Mouse (Mus musculus) left cerebral cortex, postnatal 25 days (tissue): ENCODE results near the gene Rhobtb3. TPM values are rescaled to one million over a fixed set of nuclear protein-coding genes. Genes with fewer than 3 reads are reported as not detected.
"Not testable (repeated sequence)": the region's sequence is repeated elsewhere in the genome, so short reads cannot be mapped to it uniquely, and the experiment has no call there.

Experiments used
- DNase-seq, 2 experiments: peaks; one replicate each; pipeline ENCODE4 v3.0.0; 2022; ENCODE audit warnings: low spot score in 2 of 2, mixed read lengths in 1 of 2
- intact Hi-C: fragments of 180-260 bp; cut with DNase I; formaldehyde crosslinking; loops from one replicate; pipeline ENCODE4 v1.15.1; 2025
- total RNA-seq, 2 experiments: library from RNA; stranded (reverse); gene quantifications; 2 replicates each; pipeline ENCODE4 v1.2.3; 2021

Rhobtb3 gene
- total RNA-seq, 2 experiments from 2014 or later, result 13.6 to 17.6 TPM

DNA sequence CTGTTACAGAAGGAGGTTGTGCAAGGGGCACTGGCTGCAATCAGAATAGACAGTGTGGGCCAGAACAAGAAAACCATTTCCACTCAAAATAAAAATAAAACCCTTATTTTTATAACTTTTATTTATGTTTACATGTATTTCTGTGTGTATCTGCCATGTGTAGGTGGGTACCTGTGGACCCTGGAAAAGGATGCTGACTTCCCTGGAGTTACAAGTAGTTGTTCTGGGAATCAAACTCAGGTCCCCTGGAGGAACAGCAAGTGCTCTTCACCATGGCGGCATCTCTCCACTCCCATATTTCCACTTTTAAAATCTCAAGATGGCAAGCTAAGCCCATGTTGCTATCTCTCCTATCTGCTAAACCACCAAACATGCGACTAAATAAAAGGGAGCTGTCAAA lies 13.1 kb downstream of the Rhobtb3 start:
- no peak for DNase-seq
- intact Hi-C loops, result no loop called here

DNA sequence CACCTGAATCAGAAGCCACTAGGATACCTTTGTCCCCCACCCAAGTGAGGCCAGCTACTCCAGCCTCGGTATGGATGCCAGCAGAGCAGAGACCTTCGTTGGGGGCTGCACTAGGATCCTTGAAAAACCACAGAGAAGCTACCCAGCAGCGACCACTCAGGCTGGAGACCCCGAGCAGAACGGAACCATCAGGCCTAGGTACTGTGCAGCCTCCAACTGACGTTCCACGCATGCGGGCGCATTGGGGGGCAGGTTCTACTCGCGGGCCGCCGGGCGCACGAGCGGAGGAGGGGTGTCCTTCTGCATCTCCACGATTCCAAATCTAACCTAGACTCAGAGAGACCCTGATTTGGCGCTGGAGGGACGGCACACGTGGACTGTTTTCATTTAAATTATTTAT lies 13.7 kb downstream of the Rhobtb3 start:
- DNase-seq, result no peak
- intact Hi-C loops, result no loop called here

GRCm38 (mm10) chr13:75929071-75929470 lies 14.7 kb downstream of the Rhobtb3 start:
- intact Hi-C loops, DNase-seq: not testable (repeated sequence)

DNA sequence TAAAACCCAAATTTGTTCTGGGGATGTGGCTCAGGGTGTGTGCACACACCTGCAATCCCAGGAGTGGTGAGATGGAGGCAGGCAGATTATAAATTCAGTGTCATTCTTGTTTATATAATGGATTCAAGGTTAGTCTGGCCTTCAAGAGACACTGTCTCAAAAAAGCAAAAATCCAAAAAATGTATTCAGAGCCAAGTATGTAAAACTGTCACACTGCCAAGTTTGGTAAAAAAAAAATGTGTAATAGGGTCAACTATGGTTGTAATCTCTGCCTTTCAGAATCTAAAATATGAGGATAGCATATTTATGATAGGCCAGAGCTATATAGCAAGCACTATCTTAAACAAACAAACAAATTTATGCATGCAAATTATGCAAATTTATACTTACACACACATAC lies 15.8 kb downstream of the Rhobtb3 start:
- intact Hi-C loops, result no loop called here
- DNase-seq, result no peak

DNA sequence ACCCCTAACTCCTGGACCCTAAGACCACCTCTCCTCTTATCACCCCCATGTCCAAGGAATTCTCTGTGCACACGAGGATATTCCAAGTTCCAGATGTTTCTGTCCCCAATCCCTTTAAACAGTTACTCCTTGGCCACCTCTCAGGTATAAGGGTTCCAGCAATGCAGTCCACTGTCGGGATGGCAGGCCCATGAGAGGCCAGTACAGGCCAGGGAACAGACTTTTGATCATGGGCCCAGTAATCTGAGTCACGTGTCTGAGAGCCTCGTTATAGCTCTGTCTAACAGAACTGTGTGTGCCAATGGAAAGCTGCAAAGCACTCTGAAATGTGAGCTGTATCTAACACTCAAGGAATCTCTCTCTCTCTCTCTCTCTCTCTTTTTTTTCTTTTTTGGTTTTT lies 29.6 kb downstream of the Rhobtb3 start:
- no peak for DNase-seq
- intact Hi-C loops, result no loop called here

GRCm38 (mm10) chr13:75908187-75908586 lies 35.5 kb downstream of the Rhobtb3 start:
- DNase-seq, result no peak
- intact Hi-C loops, result no loop called here

DNA sequence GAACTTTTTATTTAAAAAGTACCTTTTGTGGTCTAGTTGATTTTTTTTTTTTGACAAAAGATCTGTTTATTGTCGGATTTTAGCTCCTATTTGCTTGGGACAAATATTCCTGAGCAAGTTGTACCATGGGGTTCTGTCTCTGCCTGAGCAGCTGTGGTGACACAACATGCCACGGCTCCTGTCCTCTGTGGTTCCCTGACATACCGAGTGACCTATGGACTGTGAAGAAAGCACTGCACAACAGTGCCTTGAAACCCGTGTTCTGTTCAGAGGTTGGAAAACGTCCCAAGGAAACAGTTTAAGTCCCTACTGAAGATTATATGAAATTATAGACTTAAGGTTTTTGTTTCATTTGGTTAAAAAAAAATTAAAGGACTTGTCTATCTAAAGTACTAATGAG lies 36.6 kb downstream of the Rhobtb3 start:
- intact Hi-C loops, result no loop called here
- no peak for DNase-seq

DNA sequence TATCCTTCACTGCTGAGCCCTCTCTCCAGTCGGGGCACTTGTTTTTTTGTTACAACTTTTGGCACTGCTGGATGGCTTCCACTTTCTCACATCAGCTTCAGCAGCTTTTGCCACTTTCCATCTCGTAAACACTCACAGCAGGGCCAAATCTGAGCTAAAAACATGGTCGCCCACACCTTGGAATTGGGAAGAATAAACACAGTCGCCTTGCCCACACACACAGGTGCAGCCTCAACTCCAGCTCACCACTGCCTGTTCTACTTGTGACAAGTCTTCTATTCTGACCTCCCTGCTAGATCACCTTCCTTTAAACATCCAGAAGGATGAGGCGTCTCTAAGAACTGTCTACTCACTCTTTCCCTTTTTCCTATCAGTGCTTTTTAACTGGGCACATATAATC lies 39.1 kb downstream of the Rhobtb3 start:
- DNase-seq, result peak in 1 of 2 experiments; percentile 38
- intact Hi-C loops, result no loop called here

- DNase-seq, intact Hi-C loops: not testable (repeated sequence)
Measured at GRCm38 (mm10) chr13:75900928-75901327, 42.8 kb downstream of the Rhobtb3 start.

DNA sequence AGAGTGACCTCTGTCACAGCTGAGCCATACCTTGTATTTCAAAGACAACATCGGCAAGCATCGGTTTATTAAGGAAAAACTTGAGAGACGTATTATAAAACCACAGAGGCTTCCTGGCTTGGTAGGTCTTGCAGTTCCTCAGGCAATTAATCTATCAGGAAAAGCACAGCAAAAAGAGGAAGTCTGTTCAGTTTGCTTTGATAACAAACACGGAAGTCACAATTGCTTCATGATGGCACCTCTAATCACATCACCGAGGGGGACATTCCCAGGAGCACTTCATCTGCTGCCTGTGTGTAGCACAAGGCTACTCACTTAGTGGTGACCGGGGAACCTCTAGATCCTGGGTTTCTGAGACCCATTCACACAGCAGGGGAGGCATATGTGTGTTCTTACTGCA lies 50.8 kb downstream of the Rhobtb3 start:
- intact Hi-C loops, result no loop called here
- no peak for DNase-seq

DNA sequence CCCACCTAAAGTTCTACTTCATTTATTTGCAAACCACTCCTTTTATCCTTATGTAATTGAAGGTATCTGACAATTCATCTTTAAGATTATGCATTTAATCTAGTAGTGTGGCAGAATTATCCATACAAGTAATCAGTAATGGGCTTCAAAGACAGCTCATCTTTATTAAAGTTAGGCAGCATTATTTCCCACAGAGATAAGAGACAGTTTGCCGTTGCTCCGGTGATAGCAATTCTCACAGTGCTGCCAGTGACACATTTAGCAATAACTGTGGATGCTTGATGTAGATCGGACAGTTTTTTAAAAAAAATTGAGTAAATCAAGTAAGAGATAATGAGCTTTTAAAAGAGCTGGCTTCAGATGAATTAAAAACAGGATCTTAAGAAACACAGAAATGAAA lies 51.4 kb downstream of the Rhobtb3 start:
- DNase-seq, result no peak
- intact Hi-C loops, result no loop called here

DNA sequence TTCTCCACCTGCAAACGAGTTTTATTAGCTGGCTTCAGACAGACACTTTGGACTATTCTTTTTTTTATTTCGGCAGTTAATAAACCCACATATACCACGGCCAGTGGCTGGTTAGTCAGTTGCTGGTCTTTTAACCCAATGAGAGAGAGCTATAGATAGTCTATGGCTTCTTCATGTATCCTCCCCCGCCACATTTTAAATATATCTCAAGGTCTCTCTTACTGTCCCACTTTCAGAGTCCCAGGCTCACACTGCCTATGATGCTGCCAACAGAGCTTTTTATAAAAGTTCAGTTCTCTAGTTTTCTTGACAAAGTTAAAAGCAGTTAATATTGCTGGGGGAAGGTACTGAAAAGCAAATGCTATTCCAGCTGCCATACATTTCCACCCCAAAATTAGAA lies 51.9 kb downstream of the Rhobtb3 start:
- intact Hi-C loops, result loop anchor here (2.0 kb wide), 1 partner anchor 127 kb away; the partner anchor contains the start of gene Rfesd
- peak in 1 of 2 experiments; percentile 74 for DNase-seq

DNA sequence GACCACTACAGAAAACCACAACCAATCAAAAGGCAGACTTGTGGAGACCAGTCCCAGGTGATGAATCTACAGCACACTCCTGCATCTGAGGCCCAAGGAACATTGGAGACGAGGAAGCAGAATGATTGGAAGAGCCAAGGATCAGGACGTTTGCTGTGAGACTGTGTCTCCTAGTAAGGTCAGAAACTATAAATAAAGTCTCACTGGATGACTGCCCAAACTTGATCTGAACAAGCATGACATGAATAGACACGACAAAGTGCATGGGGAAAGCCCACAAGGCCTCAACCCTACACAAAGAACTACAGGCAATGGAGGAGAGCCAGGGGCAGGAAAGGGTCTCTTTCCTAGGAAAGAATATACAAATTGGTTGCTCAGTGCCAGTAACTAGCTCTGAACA lies 59.9 kb downstream of the Rhobtb3 start:
- intact Hi-C loops, result no loop called here
- no peak for DNase-seq

DNA sequence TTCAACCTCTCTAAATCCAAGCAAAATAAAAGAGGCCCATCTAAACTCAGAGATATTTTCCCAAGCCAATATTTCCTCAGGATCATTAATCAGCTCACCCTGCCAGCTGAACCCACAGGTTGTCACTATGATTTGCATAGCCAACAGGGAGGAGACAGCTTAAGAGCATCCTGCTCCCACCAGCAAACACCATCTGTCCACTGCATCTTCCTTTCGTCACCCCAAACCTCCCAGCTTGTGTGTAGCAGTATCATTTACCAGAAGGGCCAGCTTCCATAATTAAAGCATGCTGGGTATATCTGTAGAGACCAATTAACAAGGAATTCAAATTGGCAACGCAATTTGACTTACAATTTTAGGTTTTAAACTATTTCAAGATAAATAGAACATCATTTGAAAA lies 63.2 kb downstream of the Rhobtb3 start:
- peak in 1 of 2 experiments; percentile 28 for DNase-seq
- intact Hi-C loops, result no loop called here

- intact Hi-C loops, result loop anchor here (2.0 to 5.0 kb wide), 5 partner anchors 37 to 653 kb away; partner anchors contain the start of gene Ell2
- no peak for DNase-seq
Measured at GRCm38 (mm10) chr13:75879756-75880155, 64.0 kb downstream of the Rhobtb3 start.

- intact Hi-C loops, result loop anchor here (2.0 to 5.0 kb wide), 5 partner anchors 36 to 651 kb away; partner anchors contain the start of gene Ell2
- peak; percentile 64 to 77 for DNase-seq
Measured at GRCm38 (mm10) chr13:75877907-75878306, 65.8 kb downstream of the Rhobtb3 start.

DNA sequence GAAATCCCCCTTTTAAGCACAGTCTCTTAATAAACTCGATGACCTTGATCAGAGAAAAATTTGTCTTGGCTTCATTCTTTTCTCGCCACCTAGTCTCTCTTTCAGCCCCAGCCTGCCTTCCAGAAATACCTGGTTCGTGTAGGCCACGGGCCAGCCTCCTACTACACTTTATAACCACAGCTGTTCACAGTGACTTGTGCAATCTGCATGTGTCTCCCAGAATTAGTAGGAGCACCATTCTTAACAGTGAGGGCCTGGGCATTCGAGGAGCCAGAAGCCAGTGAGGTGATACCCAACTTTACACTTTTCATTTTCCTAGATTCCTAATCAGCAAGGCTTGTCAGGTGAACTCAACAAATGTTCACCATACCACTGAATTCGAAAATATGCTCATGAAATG lies 67.1 kb downstream of the Rhobtb3 start:
- intact Hi-C loops, result loop anchor here (5.0 kb wide), 4 partner anchors 34 to 169 kb away; partner anchors contain the start of gene Ell2
- peak in 1 of 2 experiments; percentile 27 for DNase-seq

DNA sequence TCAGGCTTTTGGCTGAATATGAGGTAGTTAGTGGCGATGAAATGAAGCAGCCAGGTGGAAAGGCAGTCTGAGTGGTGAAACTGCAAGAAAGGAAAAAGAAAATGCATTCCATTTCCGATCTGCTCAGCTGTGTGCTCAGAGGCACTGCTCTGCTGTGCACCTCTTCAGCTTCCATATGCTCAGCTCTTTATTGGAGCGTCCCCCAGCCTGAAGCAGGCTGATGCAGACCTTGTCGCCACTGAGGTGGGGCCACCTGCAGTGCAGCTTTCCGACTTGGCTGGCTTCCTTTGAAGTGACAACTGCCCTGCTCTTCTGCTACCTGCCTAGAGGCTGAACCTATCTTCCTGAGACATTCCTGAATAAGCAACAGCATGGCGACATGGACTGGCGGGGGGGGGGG lies 67.5 kb downstream of the Rhobtb3 start:
- intact Hi-C loops, result loop anchor here (5.0 kb wide), 4 partner anchors 34 to 169 kb away; partner anchors contain the start of gene Ell2
- not testable (repeated sequence) for DNase-seq

GRCm38 (mm10) chr13:75874608-75875376 lies 68.9 kb downstream of the Rhobtb3 start:
- no peak for DNase-seq
- intact Hi-C loops, result loop anchor here (5.0 kb wide), 4 partner anchors 32 to 167 kb away; partner anchors contain the start of gene Ell2

DNA sequence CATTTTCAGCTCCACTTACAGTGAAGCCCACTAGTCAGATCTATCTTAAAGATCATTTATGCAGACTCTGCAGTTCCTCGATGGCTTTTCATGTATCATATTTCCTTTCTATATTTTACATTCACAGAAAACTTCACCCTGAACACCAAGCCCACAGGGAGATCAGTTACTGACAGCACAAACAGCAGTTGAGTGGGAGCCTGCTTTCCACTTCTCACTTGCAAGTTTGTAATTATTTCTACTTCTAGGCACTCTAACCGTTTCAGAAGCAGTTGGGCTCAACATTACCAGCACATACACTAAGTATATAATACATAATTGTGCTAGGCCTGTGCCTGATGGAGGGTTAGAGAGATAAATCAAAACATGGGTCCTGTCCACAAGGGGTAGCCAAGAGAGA lies 75.8 kb downstream of the Rhobtb3 start:
- intact Hi-C loops, result no loop called here
- DNase-seq, result peak; percentile 26 to 81

GRCm38 (mm10) chr13:75865486-75866184 lies 78.1 kb downstream of the Rhobtb3 start:
- no peak for DNase-seq
- intact Hi-C loops, result no loop called here
